Mouse (Mus musculus) megakaryocyte, adult 5-6 weeks (primary cell): ENCODE data around the gene U2af2. TPM values are rescaled to one million over a fixed set of nuclear protein-coding genes. Genes with fewer than 3 reads are reported as not detected.
A peak's percentile ranks its signal among the peaks of the same experiment; 100 is the strongest.
"Not testable (repeated sequence)": the region's sequence is repeated elsewhere in the genome, so short reads cannot be mapped to it uniquely, and the experiment has no call there.

ENCODE experiments used
- ATAC-seq: 2 replicates; pipeline ENCODE4 v1.8.0; 2016; ENCODE audit warnings: mild to moderate bottlenecking, inconsistent platforms; ENCODE audit not compliant: poor library complexity, severe bottlenecking
- total RNA-seq, 2 experiments: library from RNA; stranded (forward) in 1 of 2; stranded (reverse) in 1 of 2; fragments of 153-499, 151-499 nt in 1 of 2; fragments of 221-1000, 200-1000 nt in 1 of 2; gene quantifications; 2 replicates each; pipeline versions ENCODE4 v1.2.3 to v1.2.4; 2015 to 2017

The U2af2 gene
- 68.6 and 71.0 TPM in 2 replicates for total RNA-seq (2015)
- total RNA-seq (2017): 153 and 170 TPM in 2 replicates

DNA sequence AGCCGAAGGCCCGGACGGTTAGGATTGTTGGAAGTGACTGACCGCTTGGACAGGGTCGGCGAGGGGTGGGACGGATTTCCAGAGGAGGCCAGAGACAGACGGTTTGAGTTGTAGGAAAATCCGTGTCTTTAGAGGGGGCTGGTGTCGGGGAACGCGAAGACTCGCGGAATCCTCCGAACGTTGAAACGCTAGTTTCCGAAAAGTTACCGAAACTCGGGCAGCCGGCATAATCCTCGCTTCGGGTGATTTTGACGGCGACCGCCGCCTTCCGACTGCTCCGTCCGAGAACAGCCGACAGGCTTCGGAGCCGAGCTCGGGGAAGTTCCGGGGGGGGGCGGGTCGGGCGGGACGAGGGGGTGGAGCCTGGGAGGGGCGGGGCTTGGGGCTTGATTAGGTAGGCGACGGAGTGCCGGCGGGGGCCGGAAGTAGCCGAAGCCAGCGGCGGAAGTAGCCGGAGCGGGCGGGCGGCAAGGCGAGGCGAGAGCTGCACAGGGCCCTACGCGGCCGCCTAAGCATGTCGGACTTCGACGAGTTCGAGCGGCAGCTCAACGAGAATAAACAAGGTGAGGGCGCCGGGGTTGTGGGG is at the start of gene U2af2:
Gene U2af2, plus strand, starts transcription at position 370 of the 586 bp plus-strand sequence.
- ATAC-seq: peak; percentile 52

DNA sequence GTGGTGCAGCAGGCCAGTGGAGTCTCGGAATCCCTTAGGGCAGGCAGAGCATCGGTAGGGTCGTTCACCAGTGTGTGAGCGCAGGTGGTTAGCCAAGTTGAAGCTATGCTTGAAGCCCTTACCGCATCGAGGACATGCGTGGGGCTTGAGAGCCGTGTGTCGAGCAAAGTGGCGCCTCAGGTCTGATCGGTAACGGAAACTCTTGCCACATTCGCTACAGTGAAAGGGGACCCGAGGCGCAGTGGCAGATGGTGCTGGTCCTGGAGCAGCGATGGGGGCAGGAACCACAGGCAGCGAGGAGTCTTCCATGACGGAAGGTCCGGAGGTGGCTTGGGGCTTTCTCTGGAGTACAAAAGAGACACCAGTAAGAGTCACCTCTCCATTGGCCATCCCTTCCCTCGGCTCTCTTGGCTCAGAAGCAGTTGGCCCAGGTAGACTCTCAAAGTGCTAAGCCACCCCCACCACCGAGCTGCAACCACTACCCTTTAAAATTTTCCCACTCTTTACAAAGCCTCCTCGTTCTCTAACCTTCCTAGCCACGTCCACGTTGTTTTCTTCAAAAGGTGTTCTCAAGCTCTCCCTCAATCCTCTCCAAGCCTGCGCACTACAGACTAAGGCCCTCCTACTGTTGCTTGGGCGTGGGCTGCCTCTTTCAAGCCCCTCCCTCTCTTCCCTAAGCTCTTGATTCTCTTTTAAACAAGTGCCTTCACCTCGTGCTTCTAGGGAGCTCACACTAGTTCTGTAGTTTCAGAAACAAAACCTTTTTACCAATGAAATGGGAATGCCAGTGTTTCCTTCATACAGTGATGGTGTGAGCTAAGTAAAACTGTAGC is 49.0 kb upstream of the U2af2 start:
- ATAC-seq: no peak

- peak; percentile 66 for ATAC-seq
Measured at GRCm38 (mm10) chr7:5014251-5015117, 47.5 kb upstream of the U2af2 start, which contains the start of the genes Zfp524 and Fiz1. TSS of gene Zfp524 (plus strand) at chr7:5014415. TSS of gene Fiz1 (minus strand) at chr7:5014697.

- peak; percentile 66 for ATAC-seq
Measured at GRCm38 (mm10) chr7:5015118-5016001, 46.6 kb upstream of the U2af2 start, which contains the start of gene Gm44973. TSS of gene Gm44973 (plus strand) at chr7:5015496.

DNA sequence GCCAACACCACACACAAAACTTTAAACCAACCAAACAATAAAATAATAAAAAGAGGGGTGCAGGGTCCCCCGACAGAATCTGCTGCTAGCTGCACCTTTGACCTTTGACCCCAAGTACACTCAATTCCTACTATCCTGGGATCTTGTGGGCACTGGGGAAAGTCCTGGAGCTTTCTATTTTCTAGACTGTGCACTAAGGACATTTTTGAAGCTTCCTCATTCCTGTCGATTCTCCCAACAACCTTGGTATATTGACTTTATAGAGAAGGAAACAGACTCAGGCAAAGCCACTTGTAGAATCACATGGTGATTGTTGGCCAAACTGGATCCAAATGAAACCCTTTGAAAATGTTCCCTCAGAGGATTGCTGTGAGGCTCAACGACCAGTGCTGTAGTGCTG is 45.9 kb upstream of the U2af2 start:
- no peak for ATAC-seq

- no peak for ATAC-seq
Measured at GRCm38 (mm10) chr7:5016920-5017319, 45.0 kb upstream of the U2af2 start.

DNA sequence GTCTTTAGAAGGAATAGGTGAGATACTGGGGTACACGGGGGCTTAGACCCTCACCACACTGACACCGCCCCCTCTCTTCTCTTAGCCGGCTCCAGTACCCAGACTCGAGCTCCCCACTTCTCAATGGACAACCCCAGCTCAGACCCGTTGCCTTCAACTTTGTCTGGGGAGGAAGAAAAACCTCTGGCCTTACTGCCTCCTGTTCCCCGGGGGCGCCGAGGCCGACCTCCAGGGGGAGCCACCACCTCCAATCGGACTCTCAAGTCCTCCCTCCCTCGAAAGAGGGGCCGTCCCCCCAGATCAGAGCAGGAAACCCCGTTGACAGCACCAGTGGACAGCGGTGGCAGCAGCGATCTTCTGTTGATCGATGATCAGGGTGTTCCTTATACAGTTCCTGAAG is 44.6 kb upstream of the U2af2 start:
- no peak for ATAC-seq

DNA sequence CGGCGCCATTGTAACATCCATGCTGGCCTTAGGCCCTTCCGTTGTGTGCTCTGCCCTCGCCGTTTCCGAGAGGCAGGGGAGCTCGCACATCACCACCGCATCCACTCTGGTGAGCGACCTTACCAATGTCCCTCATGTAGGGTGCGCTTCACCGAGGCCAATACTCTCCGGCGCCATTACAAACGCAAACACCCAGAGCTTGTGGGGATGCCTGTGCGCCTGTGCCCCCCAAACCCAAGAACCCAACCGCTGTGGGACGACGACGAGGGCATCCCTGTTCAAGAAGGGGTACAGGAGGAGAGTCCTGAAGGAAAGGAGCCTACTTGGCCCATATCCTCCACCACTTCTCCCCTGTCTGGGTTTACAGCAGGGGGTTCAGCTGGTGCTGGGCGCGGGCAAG is 44.0 kb upstream of the U2af2 start:
- ATAC-seq: no peak

- not testable (repeated sequence) for ATAC-seq
Measured at GRCm38 (mm10) chr7:5019576-5019975, 42.4 kb upstream of the U2af2 start.

GRCm38 (mm10) chr7:5020000-5020681 is 41.8 kb upstream of the U2af2 start, which contains the start of the genes Zfp865 and Ccdc106:
TSS of gene Zfp865 (plus strand) at chr7:5020376.
TSS of gene Ccdc106 (plus strand) at chr7:5020553.
- peak; percentile 89 for ATAC-seq

DNA sequence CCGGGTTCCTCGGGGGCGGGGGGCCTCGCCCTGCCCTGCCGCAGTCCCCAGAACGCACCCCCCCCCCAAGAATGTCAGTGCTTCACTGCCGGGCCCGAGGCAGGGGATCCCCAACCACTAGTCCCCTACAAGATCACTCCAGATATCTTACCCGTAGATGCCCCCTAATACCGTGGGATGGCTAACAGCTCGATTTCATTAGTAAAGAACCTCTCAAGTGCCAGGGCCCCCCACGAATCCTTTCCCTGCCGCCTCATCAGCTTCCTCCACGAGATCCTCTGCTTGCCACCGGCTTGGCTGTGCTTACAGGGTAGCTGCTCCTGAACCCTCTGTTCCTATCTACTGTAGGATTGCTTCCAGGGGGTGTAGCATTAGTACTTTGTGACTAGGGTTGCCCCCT is 41.3 kb upstream of the U2af2 start:
- no peak for ATAC-seq

DNA sequence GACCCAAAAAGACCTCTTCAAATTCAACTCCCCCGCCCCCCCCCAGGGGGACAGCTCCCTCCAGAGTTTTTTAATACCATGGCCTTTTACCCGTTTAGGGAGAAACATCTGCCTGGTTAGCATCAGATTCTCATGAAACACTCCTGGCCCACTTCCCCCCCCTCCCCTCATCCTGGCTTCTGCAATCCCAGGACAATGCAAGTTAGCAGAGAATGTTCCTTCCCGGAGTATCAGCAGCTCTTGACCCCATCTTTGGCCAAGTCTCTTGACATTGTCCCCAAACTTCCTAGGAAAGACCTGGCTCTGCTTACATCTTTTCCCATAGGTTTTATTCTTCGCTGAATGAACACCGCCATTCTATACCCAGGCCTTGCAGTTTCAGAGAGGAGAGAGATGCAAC is 40.7 kb upstream of the U2af2 start:
- ATAC-seq: no peak

- ATAC-seq: no peak
Measured at GRCm38 (mm10) chr7:5029543-5029942, 32.4 kb upstream of the U2af2 start.

DNA sequence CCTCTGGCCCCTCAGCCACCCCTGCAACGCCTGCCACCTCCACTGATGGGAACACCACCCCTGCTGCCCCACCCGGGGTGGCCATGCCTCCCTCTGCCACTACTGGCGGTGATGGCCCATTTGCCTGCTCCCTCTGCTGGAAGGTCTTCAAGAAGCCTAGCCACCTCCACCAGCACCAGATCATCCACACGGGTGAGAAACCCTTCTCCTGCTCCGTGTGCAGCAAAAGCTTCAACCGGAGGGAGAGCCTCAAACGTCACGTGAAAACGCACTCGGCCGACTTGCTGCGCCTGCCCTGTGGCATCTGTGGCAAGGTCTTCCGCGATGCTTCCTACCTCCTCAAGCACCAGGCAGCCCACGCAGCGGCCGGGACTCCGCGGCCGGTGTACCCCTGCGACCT is 32.0 kb upstream of the U2af2 start:
- ATAC-seq: no peak

GRCm38 (mm10) chr7:5030554-5031275 is 31.2 kb upstream of the U2af2 start:
- no peak for ATAC-seq

GRCm38 (mm10) chr7:5031496-5031895 is 30.4 kb upstream of the U2af2 start:
- ATAC-seq: no peak

DNA sequence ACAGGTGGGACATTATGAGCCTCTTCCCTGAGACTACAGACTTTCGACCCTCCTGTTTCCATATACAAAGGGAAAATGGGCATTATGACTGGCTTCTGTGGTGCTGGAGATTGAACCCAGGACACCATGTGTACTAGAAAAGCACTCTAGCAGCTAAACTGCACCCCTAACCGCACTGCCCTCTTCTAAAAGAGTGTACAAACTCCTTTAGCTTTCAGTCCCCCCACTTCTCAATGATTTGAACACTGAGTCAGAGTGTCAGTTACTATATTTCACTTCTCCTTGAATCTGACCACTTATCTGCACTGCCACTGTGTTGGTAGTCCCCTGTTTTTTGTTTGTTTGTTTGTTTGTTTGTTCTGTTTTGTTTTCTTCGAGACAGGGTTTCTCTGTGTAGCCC is 28.1 kb upstream of the U2af2 start, which contains the start of gene 4632433K11Rik:
Gene 4632433K11Rik, plus strand, starts transcription at position 301 of the 400 bp plus-strand sequence.
- no peak for ATAC-seq

GRCm38 (mm10) chr7:5035628-5036027 is 26.3 kb upstream of the U2af2 start:
- no peak for ATAC-seq

DNA sequence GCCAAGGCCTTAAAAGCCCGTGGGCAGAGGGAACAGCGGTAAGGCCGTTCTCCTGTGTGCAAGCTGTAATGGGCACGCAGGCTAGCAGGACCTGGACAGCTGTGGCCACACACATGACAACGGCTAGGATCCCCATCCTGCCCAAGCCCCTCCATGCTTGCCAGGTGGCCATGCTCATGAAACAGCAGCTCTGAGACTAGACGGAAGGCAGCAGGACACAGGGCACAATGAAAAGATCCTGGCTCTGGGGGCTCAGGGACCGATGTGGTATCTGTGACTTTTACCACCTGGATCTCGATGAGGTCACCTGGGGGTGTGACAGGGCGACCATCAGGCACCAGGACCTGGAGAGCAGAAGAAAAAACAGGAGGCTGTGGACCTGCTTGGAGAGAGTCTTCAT is 25.8 kb upstream of the U2af2 start:
- no peak for ATAC-seq
